8 mouse cellular contexts compared by ENCODE assay signal in the genomic region with DNA sequence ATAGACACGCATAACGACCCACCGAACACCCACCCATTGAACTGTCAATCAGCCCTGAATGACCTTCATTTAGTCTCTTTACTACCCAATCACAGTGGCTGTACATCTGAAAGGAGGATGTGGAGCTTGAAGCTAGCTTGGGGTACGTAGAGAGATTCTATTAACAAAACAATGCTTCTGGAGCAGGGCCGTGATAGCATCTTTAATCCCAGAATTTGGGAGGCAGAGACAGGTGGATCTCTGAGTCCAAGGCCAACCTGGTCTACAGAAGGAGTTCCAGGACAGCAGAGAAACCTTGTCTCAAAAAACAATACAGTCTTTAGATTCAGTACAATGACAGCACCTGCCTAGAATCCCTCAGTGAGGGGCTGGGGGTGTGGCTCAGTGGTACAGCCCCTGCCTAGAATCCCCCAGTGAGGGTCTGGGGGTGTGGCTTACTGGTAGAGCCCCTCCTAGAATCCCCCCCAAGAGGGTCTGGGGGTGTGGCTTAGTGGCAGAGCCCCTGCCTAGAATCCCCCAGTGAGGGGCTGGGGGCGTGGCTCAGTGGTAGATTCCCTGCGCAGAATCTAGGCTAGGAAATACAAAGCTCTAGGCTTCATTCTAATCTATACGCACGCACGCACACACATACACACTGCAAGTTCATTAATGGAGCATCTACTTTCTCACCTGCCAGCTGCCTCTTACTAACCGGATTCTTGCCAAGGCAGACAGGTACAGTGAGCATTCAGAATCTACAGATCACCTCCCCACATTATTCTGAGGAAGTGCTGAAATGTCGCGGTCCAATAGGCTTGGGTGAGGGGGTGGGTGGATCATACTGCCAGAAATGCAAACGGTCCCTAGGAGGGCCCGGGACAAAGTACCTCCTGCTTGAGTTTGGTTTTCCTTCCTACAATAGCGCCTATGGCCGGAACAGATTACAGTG. TPM values are rescaled to one million over a fixed set of nuclear protein-coding genes. Genes with fewer than 3 reads are reported as not detected.
A peak's percentile ranks its signal among the peaks of the same experiment; 100 is the strongest.
DNase-seq lines count a peak whose midpoint lies in the region; ATAC-seq and TF ChIP-seq lines count a peak whose summit lies in the region.

No protein-coding gene starts in this region.

- H3K36me3 ChIP-seq in neural tube, embryonic 11.5 days (ENCODE audit: control insufficient read depth, insufficient read depth, low read length): no peaks in the 10 kb centered on the region
- no peaks in the 10 kb centered on the region for H3K36me3 ChIP-seq in embryonic facial prominence, embryonic 12.5 days
- H3K36me3 ChIP-seq in limb, embryonic 10.5 days: no peaks in the 10 kb centered on the region

- ATAC-seq in neural tube, embryonic 11.5 days (ENCODE audit: insufficient read depth, low FRiP score, low TSS enrichment): 0 out of 2 replicates have a peak, but pooled peaks have one; percentile 5
- 0 out of 2 replicates have a peak, but pooled peaks have one; percentile 4 for ATAC-seq in embryonic facial prominence, embryonic 12.5 days (ENCODE audit: insufficient number of reproducible peaks, insufficient read depth, low FRiP score, low TSS enrichment)

- H3K9me3 ChIP-seq in neural tube, embryonic 11.5 days (ENCODE audit: control insufficient read depth, low read length): peaks cover 3% of the 10 kb centered on the region; the same call in 1 of the 2 replicates
- H3K9me3 ChIP-seq in embryonic facial prominence, embryonic 12.5 days: no peaks in the 10 kb centered on the region
- H3K9me3 ChIP-seq in limb, embryonic 10.5 days (replicated peaks): no peaks in the 10 kb centered on the region

- TF ChIP-seq CTCF in olfactory bulb, adult 2 months (IDR thresholded peaks at IDR 0.05; ENCODE audit: insufficient read depth, low read depth, low read length): no peak

- peak overlapping the region; percentile 39 for H3K9ac ChIP-seq in neural tube, embryonic 11.5 days (ENCODE audit: low read length)
- H3K9ac ChIP-seq in embryonic facial prominence, embryonic 12.5 days: peak overlapping the region; percentile 31

- peaks cover 31% of the 10 kb centered on the region for H3K27me3 ChIP-seq in neural tube, embryonic 11.5 days (ENCODE audit: control insufficient read depth, insufficient read depth, low read length)
- peaks cover 24% of the 10 kb centered on the region for H3K27me3 ChIP-seq in embryonic facial prominence, embryonic 12.5 days
- peaks cover 91% of the 10 kb centered on the region for H3K27me3 ChIP-seq in limb, embryonic 10.5 days (ENCODE audit: low read depth, poor library complexity, severe bottlenecking)

- H3K4me1 ChIP-seq in neural tube, embryonic 11.5 days (ENCODE audit: control insufficient read depth, insufficient read depth, low read length): 0 out of 2 replicates have a peak, but pooled peaks cover 9% of the 10 kb centered on the region
- peaks cover 33% of the 10 kb centered on the region for H3K4me1 ChIP-seq in embryonic facial prominence, embryonic 12.5 days
- H3K4me1 ChIP-seq in limb, embryonic 10.5 days: peaks cover 33% of the 10 kb centered on the region
- H3K4me1 ChIP-seq in olfactory bulb, adult 2 months (ENCODE audit: control insufficient read depth, insufficient read depth, low read length): peaks cover 18% of the 10 kb centered on the region

- 29% methylated on average over 17 of the region's 17 CpGs for WGBS in neural tube, embryonic 11.5 days
- WGBS in embryonic facial prominence, embryonic 12.5 days: 30% methylated on average over 17 of the region's 17 CpGs
- WGBS in limb, embryonic 10.5 days: 32% methylated on average over 17 of the region's 17 CpGs
- WGBS in olfactory bulb, adult 2 months: 17% methylated on average over 17 of the region's 17 CpGs

- H3K4me3 ChIP-seq in neural tube, embryonic 11.5 days (ENCODE audit: low read depth, low read length): peak overlapping the region; percentile 31
- peak overlapping the region; percentile 37 for H3K4me3 ChIP-seq in embryonic facial prominence, embryonic 12.5 days
- H3K4me3 ChIP-seq in limb, embryonic 10.5 days: peak overlapping the region; percentile 56
- peak overlapping the region; percentile 36 for H3K4me3 ChIP-seq in olfactory bulb, adult 2 months (ENCODE audit: insufficient read depth, low read depth, low read length)

- H3K27ac ChIP-seq in neural tube, embryonic 11.5 days (ENCODE audit: low read depth, low read length): no peak overlapping the region
- H3K27ac ChIP-seq in embryonic facial prominence, embryonic 12.5 days: peak overlapping the region; percentile 76
- peak overlapping the region; percentile 71 for H3K27ac ChIP-seq in limb, embryonic 10.5 days
- H3K27ac ChIP-seq in olfactory bulb, adult 2 months (ENCODE audit: insufficient read depth, low read depth, low read length): no peak overlapping the region

- DNase-seq in neural tube, embryonic 11.5 days (ENCODE audit: low spot score): no peak
- DNase-seq in neural tube, embryonic 10.5 days (ENCODE audit: extremely low spot score, low spot score): no peak
- no peak for DNase-seq in limb, embryonic 10.5 days (ENCODE audit: low spot score)
- no peak for DNase-seq in right cerebral cortex, adult 2 months (ENCODE audit: low spot score in 2 of 2)
- no peak for DNase-seq in kidney, postnatal 10 days
- no peak for DNase-seq in layer of hippocampus, postnatal 25 days (ENCODE audit: extremely low spot score in 1 of 2, low spot score in 1 of 2)

- TF ChIP-seq POLR2A in olfactory bulb, adult 2 months (IDR thresholded peaks at IDR 0.05; ENCODE audit: insufficient read depth, low read depth, low read length): no peak

- peak overlapping the region; percentile 51 for H3K4me2 ChIP-seq in neural tube, embryonic 11.5 days (ENCODE audit: low read depth)
- peak overlapping the region; percentile 63 for H3K4me2 ChIP-seq in embryonic facial prominence, embryonic 12.5 days (replicated peaks)

RNA-seq across cellular contexts. Expression of gene Bcl3, which starts 7.0 kb away (rescaled TPM):
- 1.2 and 1.3 TPM in 2 replicates for polyA plus RNA-seq in neural tube, embryonic 11.5 days (2014; fragmentation: Nextera tagmentation; extraction: Ambion mirVana)
- polyA plus RNA-seq in embryonic facial prominence, embryonic 12.5 days (2016; fragmentation: Nextera tagmentation; extraction: Ambion mirVana): 2.2 TPM in 2 replicates
- polyA plus RNA-seq in limb, embryonic 10.5 days (2016; fragmentation: Nextera tagmentation; extraction: Ambion mirVana): 0.82 and 1.2 TPM in 2 replicates
- not detected in 2 replicates for polyA plus RNA-seq in olfactory bulb, adult 2 months (2012; ENCODE audit: insufficient read depth, insufficient read length, low replicate concordance, missing spikeins)
- under 1 TPM; 0.49 to 0.61 TPM for total RNA-seq in layer of hippocampus, postnatal 25 days (2021)

RNA-seq across cellular contexts. Expression of gene Cblc, which starts 19.0 kb away (rescaled TPM):
- 0.45 and 0.53 TPM in 2 replicates for polyA plus RNA-seq in neural tube, embryonic 11.5 days (2014; fragmentation: Nextera tagmentation; extraction: Ambion mirVana)
- polyA plus RNA-seq in embryonic facial prominence, embryonic 12.5 days (2016; fragmentation: Nextera tagmentation; extraction: Ambion mirVana): 4.4 and 4.8 TPM in 2 replicates
- 1.4 and 1.6 TPM in 2 replicates for polyA plus RNA-seq in limb, embryonic 10.5 days (2016; fragmentation: Nextera tagmentation; extraction: Ambion mirVana)
- not detected in 2 replicates for polyA plus RNA-seq in olfactory bulb, adult 2 months (2012; ENCODE audit: insufficient read depth, insufficient read length, low replicate concordance, missing spikeins)
- total RNA-seq in layer of hippocampus, postnatal 25 days (2021): not detected

RNA-seq across cellular contexts. Expression of gene Gm19345, which starts 36.2 kb away (rescaled TPM):
- 0.24 and 0.29 TPM in 2 replicates for polyA plus RNA-seq in neural tube, embryonic 11.5 days (2014; fragmentation: Nextera tagmentation; extraction: Ambion mirVana)
- polyA plus RNA-seq in embryonic facial prominence, embryonic 12.5 days (2016; fragmentation: Nextera tagmentation; extraction: Ambion mirVana): 0.20 and 0.62 TPM in 2 replicates
- not detected in 2 replicates for polyA plus RNA-seq in limb, embryonic 10.5 days (2016; fragmentation: Nextera tagmentation; extraction: Ambion mirVana)
- polyA plus RNA-seq in olfactory bulb, adult 2 months (2012; ENCODE audit: insufficient read depth, insufficient read length, low replicate concordance, missing spikeins): not detected in 2 replicates
- total RNA-seq in layer of hippocampus, postnatal 25 days (2021): 1 to 10 TPM; 1.8 to 2.9 TPM

RNA-seq across cellular contexts. Expression of gene Bcam, which starts 44.7 kb away (rescaled TPM):
- 21.1 and 21.7 TPM in 2 replicates for polyA plus RNA-seq in neural tube, embryonic 11.5 days (2014; fragmentation: Nextera tagmentation; extraction: Ambion mirVana)
- 62.3 and 69.1 TPM in 2 replicates for polyA plus RNA-seq in embryonic facial prominence, embryonic 12.5 days (2016; fragmentation: Nextera tagmentation; extraction: Ambion mirVana)
- 53.8 and 58.6 TPM in 2 replicates for polyA plus RNA-seq in limb, embryonic 10.5 days (2016; fragmentation: Nextera tagmentation; extraction: Ambion mirVana)
- polyA plus RNA-seq in olfactory bulb, adult 2 months (2012; ENCODE audit: insufficient read depth, insufficient read length, low replicate concordance, missing spikeins): not detected in 2 replicates
- 10 to 100 TPM in 1 of 2 experiments, 1 to 10 TPM in 1; 8.7 to 11.4 TPM for total RNA-seq in layer of hippocampus, postnatal 25 days (2021)

RNA-seq across cellular contexts. Expression of gene Ceacam16, which starts 45.5 kb away (rescaled TPM):
- polyA plus RNA-seq in neural tube, embryonic 11.5 days (2014; fragmentation: Nextera tagmentation; extraction: Ambion mirVana): not detected in 2 replicates
- polyA plus RNA-seq in embryonic facial prominence, embryonic 12.5 days (2016; fragmentation: Nextera tagmentation; extraction: Ambion mirVana): not detected in 2 replicates
- not detected in 2 replicates for polyA plus RNA-seq in limb, embryonic 10.5 days (2016; fragmentation: Nextera tagmentation; extraction: Ambion mirVana)
- polyA plus RNA-seq in olfactory bulb, adult 2 months (2012; ENCODE audit: insufficient read depth, insufficient read length, low replicate concordance, missing spikeins): not detected in 2 replicates
- not detected for total RNA-seq in layer of hippocampus, postnatal 25 days (2021)

Comparison
In these comparisons a context has a peak if more than half of its experiments do, and no peak if none do; other contexts are left out.
1. H3K27ac ChIP-seq: peak in embryonic facial prominence, embryonic 12.5 days (single experiment) and limb, embryonic 10.5 days (single experiment); none in neural tube, embryonic 11.5 days (single experiment) and olfactory bulb, adult 2 months (single experiment).
2. Peak in every context shown above with its lines, with median percentiles within 50 percentile points of each other: H3K4me3 ChIP-seq.